Mouse (Mus musculus) cerebellum, adult 2 months (tissue): Measurements from ENCODE around the gene Ptpn22. TPM values are rescaled to one million over a fixed set of nuclear protein-coding genes. Genes with fewer than 3 reads are reported as not detected.
A peak's percentile ranks its signal among the peaks of the same experiment; 100 is the strongest.

Experiments used
- DNase-seq, 2 experiments: peaks; one replicate each; pipeline ENCODE4 v3.0.0; 2021
- H3K27ac ChIP-seq: fragments of 200-500 bp; 2 replicates; pipeline ENCODE4 v1.5.1; 2012; ENCODE audit warnings: low read length, control low read depth, inconsistent platforms; ENCODE audit not compliant: insufficient read depth
- H3K27me3 ChIP-seq: fragments of 200-500 bp; 2 replicates; pipeline ENCODE4 v1.6.1; 2012; ENCODE audit warnings: inconsistent platforms, mild to moderate bottlenecking, low read length, moderate library complexity; ENCODE audit not compliant: control insufficient read depth, insufficient read depth
- H3K4me1 ChIP-seq: fragments of 200-500 bp; 2 replicates; pipeline ENCODE4 v1.6.1; 2011; ENCODE audit warnings: low read length; ENCODE audit not compliant: control insufficient read depth, insufficient read depth
- H3K4me3 ChIP-seq: fragments of 200-500 bp; replicated peaks from 2 replicates; pipeline ENCODE3; 2011; ENCODE audit warnings: mild to moderate bottlenecking, low read depth, low read length, control low read depth; ENCODE audit not compliant: insufficient read depth
- CTCF ChIP-seq: fragments of 200-500 bp; IDR thresholded peaks from 2 replicates; pipeline ENCODE4 v1.5.1; 2011; ENCODE audit warnings: low read depth, mild to moderate bottlenecking, control low read depth, low read length, moderate library complexity, borderline replicate concordance; ENCODE audit not compliant: insufficient read depth
- POLR2A ChIP-seq: fragments of 200-500 bp; IDR thresholded peaks from 2 replicates; pipeline ENCODE4 v1.6.1; 2011; ENCODE audit warnings: low read length, control low read depth, borderline replicate concordance; ENCODE audit not compliant: insufficient read depth
- WGBS: fragments of 180-500 bp; shearing (Covaris S2); methylation state at CpG from one replicate; pipeline ENCODE4 v1.1.7; 2018; 5-methylcytosine and 5-hydroxymethylcytosine counted together
- polyA plus RNA-seq: library from polyadenylated mRNA; depleted of rRNA; stranded (reverse); fragments of >200 nt; gene quantifications from 2 replicates; pipeline ENCODE4 v1.2.3, GENCODE M21; 2012

Ptpn22 gene
- polyA plus RNA-seq, 1 experiment, result 34.7 TPM

GRCm38 (mm10) chr3:103862721-103863220 is 3.2 kb downstream of the Ptpn22 start:
- no peak for DNase-seq
- no peak for TF ChIP-seq POLR2A
- TF ChIP-seq CTCF, result no peak
- no peaks in the 10 kb centered on the region for H3K27me3 ChIP-seq
- no peak overlapping the region for H3K4me3 ChIP-seq
- H3K27ac ChIP-seq, result no peak overlapping the region
- peaks cover 3% of the 10 kb centered on the region for H3K4me1 ChIP-seq
- WGBS, result 82% methylated on average over 4 of the region's 4 CpGs

- DNase-seq, result no peak
- WGBS, result 96% methylated on average over 6 of the region's 6 CpGs
- H3K27ac ChIP-seq, result no peak overlapping the region
- no peak overlapping the region for H3K4me3 ChIP-seq
- H3K27me3 ChIP-seq, result no peaks in the 10 kb centered on the region
- H3K4me1 ChIP-seq, result no peaks in the 10 kb centered on the region
- TF ChIP-seq CTCF, result no peak
- no peak for TF ChIP-seq POLR2A
These were observed 4.6 kb downstream of the Ptpn22 start for GRCm38 (mm10) chr3:103864200-103864599.

DNA sequence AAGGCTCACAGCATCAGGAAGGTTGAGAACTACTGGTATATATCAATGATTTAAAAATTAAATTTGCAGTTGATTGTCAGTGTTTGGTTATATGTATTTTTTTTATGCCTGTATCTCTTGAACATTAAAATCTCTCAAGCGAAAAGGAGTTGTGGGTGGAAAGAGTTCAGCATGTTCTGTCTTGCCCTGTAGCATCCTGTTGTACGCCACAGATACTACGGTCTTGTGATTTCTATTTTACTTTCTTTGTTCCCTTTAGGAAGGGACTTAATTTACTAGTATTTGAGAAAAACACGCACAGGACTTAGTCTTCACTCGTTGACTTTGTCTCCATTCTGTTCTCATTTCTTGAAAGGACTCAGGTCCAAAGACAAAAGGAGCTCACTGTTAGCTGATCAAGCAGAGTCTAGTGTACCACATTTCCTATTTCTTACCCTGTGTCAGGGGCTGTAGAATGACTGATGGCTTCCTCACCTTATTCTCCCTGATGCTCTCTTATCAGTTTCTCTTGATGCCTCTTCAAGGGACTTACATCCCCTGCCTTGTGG is 7.9 kb downstream of the Ptpn22 start:
- no peak for DNase-seq
- WGBS, result 92% methylated on average over 5 of the region's 5 CpGs
- no peak overlapping the region for H3K4me3 ChIP-seq
- H3K27me3 ChIP-seq, result no peaks in the 10 kb centered on the region
- H3K27ac ChIP-seq, result no peak overlapping the region
- TF ChIP-seq CTCF (no peak), POLR2A (no peak)
- H3K4me1 ChIP-seq, result no peaks in the 10 kb centered on the region

DNA sequence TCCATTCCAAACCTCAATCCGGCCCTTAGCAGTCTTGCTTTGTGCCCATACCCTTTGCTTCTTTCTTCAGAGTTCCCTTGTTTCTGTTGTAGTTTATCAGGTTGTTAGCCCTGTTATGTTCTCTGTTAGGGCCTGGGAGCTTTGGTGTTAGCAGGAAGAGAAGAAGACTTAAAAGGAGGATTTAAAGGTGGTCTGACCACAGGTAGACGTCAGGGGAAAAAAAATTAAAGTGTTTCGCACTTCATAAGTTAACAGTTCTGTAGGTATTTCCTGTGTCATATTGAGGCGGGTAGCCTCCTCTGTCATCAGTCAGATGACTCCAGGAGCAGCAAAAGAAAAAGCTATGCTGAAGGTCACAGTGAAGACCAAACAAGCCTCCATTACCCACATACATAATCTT is 8.4 kb downstream of the Ptpn22 start:
- no peak for DNase-seq
- Histone ChIP-seq H3K4me3 (no peak overlapping the region), H3K27me3 (no peaks in the 10 kb centered on the region), H3K27ac (no peak overlapping the region), H3K4me1 (no peaks in the 10 kb centered on the region)
- TF ChIP-seq POLR2A (no peak), CTCF (no peak)
- WGBS, result 89% methylated on average over 4 of the region's 4 CpGs

- 63% methylated on average over 3 of the region's 3 CpGs for WGBS
- H3K27me3 ChIP-seq, result no peaks in the 10 kb centered on the region
- DNase-seq, result no peak
- no peak overlapping the region for H3K4me3 ChIP-seq
- no peaks in the 10 kb centered on the region for H3K4me1 ChIP-seq
- no peak for TF ChIP-seq CTCF
- no peak for TF ChIP-seq POLR2A
- H3K27ac ChIP-seq, result no peak overlapping the region
These were observed 13.1 kb downstream of the Ptpn22 start for GRCm38 (mm10) chr3:103872663-103873098.

GRCm38 (mm10) chr3:103874329-103874728 is 14.7 kb downstream of the Ptpn22 start:
- Histone ChIP-seq H3K4me3 (no peak overlapping the region), H3K4me1 (no peaks in the 10 kb centered on the region)
- 75% methylated on average over 7 of the region's 7 CpGs for WGBS

DNA sequence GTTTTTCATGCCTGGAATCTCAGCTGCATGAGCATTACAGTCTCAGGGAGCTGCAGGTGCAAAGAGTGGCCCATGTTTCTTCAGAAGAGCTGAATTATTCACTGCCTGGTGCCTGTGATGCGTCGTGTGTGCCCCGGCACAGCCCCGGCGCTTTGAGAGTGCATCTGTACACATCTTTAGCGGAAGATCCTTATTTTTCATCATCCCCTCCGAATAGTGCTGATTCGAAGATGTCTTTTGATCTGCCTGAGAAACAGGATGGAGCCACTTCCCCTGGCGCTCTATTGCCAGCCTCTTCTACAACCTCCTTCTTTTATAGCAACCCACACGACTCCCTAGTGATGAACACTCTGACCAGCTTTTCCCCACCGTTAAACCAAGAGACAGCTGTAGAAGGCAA is 26.4 kb downstream of the Ptpn22 start:
- no peaks in the 10 kb centered on the region for H3K27me3 ChIP-seq
- no peaks in the 10 kb centered on the region for H3K4me1 ChIP-seq
- no peak for DNase-seq
- no peak overlapping the region for H3K27ac ChIP-seq
- 78% methylated on average over 11 of the region's 11 CpGs for WGBS
- TF ChIP-seq CTCF (no peak), POLR2A (no peak)
- no peak overlapping the region for H3K4me3 ChIP-seq

More at GRCm38 (mm10) chr3:103874329-103874728, 14.7 kb downstream of the Ptpn22 start:
- DNase-seq, result no peak
- no peaks in the 10 kb centered on the region for H3K27me3 ChIP-seq
- H3K27ac ChIP-seq, result no peak overlapping the region
- TF ChIP-seq CTCF, result no peak
- TF ChIP-seq POLR2A, result no peak

GRCm38 (mm10) chr3:103887581-103887980 is 28.0 kb downstream of the Ptpn22 start:
- no peak overlapping the region for H3K27ac ChIP-seq
- no peaks in the 10 kb centered on the region for H3K4me1 ChIP-seq
- 18% methylated on average over 3 of the region's 3 CpGs for WGBS
- H3K4me3 ChIP-seq, result no peak overlapping the region
- TF ChIP-seq POLR2A (no peak), CTCF (peak; percentile 33; the same call in 1 of the 2 replicates)
- DNase-seq, result peak; percentile 17 to 62
- H3K27me3 ChIP-seq, result no peaks in the 10 kb centered on the region
